Mouse (Mus musculus) midbrain, embryonic 16.5 days (tissue): Measurements from ENCODE around the gene Plekhg4. TPM values are rescaled to one million over a fixed set of nuclear protein-coding genes. Genes with fewer than 3 reads are reported as not detected.

Source experiments
- ATAC-seq: fragments of 200-750 bp; cut with Nextera tagmentation; 2 replicates; pipeline ENCODE4 v1.8.0; 2017; ENCODE audit warnings: moderate TSS enrichment
- H3K27ac ChIP-seq: fragments of 300-500 bp; sonication (generic); 2 replicates; pipeline ENCODE4 v1.5.1; 2014; ENCODE audit warnings: mild to moderate bottlenecking, low read length, mixed read lengths
- H3K27me3 ChIP-seq: fragments of 300-500 bp; sonication (generic); 2 replicates; pipeline ENCODE4 v1.6.1; 2014; ENCODE audit warnings: low read depth, low read length, mixed read lengths; ENCODE audit not compliant: control insufficient read depth, insufficient read depth
- H3K36me3 ChIP-seq: fragments of 300-500 bp; sonication (generic); 2 replicates; pipeline ENCODE4 v1.6.1; 2014; ENCODE audit warnings: mild to moderate bottlenecking, low read length, moderate library complexity, mixed read lengths; ENCODE audit not compliant: control insufficient read depth, insufficient read depth
- H3K4me1 ChIP-seq: fragments of 300-500 bp; sonication (generic); 2 replicates; pipeline ENCODE4 v1.6.1; 2014; ENCODE audit warnings: mild to moderate bottlenecking, low read length, mixed read lengths; ENCODE audit not compliant: control insufficient read depth, insufficient read depth
- H3K4me2 ChIP-seq: fragments of 300-500 bp; sonication (generic); 2 replicates; pipeline ENCODE4 v1.6.1; 2014; ENCODE audit warnings: mild to moderate bottlenecking, low read length, mixed read lengths
- H3K4me3 ChIP-seq: fragments of 300-500 bp; sonication (generic); 2 replicates; pipeline ENCODE4 v1.5.1; 2014; ENCODE audit warnings: low read depth, mild to moderate bottlenecking, low read length, moderate library complexity, mixed read lengths
- H3K9ac ChIP-seq: fragments of 300-500 bp; sonication (generic); 2 replicates; pipeline ENCODE4 v1.6.1; 2014; ENCODE audit warnings: low read depth, low read length, mixed read lengths
- H3K9me3 ChIP-seq: fragments of 300-500 bp; sonication (generic); replicated peaks from 2 replicates; pipeline ENCODE4 v1.6.1; 2014; ENCODE audit warnings: mild to moderate bottlenecking, low read length, mixed read lengths; ENCODE audit not compliant: control insufficient read depth, poor library complexity, severe bottlenecking
- WGBS: fragments of 180-500 bp; shearing (Covaris S2); extraction: QIAGEN DNeasy Blood & Tissue Kit; methylation state at CpG from one replicate; pipeline ENCODE4 v1.1.7; 2014; 5-methylcytosine and 5-hydroxymethylcytosine counted together
- polyA plus RNA-seq: library from polyadenylated mRNA; unstranded; fragments of >200 nt; fragmentation: Nextera tagmentation; extraction: Ambion mirVana; gene quantifications from 2 replicates; pipeline ENCODE4 v1.2.1, GENCODE M21; 2015

Plekhg4 gene
- polyA plus RNA-seq, 1 experiment from 2014 or later, result 2.4 TPM

DNA sequence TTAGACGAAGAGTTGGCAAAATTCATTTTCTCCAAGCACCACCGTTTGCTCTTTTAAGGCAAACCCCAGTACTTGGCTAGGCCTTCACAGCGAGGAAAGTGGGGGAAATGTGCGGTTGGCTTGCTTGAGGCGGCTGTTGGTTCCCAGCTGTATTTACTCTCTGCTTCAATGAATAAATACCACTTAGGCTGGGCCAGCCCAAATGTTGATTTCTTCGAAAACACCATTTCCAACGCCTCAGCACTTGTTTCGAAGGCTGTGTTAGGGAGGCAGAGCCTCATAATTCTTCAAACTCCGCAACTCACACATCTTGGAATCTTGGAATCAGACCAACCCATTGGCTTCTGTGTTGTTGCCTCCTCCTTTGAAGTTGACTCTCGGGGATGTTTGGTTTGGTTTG, 33.3 kb downstream of the Plekhg4 start:
- 73% methylated on average over 10 of the region's 10 CpGs for WGBS
- H3K27me3 ChIP-seq, result no peaks in the 10 kb centered on the region
- H3K27ac ChIP-seq, result no peak overlapping the region
- no peaks in the 10 kb centered on the region for H3K9me3 ChIP-seq
- H3K9ac ChIP-seq, result no peak overlapping the region
- H3K4me2 ChIP-seq, result no peak overlapping the region
- no peak overlapping the region for H3K4me3 ChIP-seq
- no peaks in the 10 kb centered on the region for H3K4me1 ChIP-seq
- no peak for ATAC-seq
- H3K36me3 ChIP-seq, result no peaks in the 10 kb centered on the region

DNA sequence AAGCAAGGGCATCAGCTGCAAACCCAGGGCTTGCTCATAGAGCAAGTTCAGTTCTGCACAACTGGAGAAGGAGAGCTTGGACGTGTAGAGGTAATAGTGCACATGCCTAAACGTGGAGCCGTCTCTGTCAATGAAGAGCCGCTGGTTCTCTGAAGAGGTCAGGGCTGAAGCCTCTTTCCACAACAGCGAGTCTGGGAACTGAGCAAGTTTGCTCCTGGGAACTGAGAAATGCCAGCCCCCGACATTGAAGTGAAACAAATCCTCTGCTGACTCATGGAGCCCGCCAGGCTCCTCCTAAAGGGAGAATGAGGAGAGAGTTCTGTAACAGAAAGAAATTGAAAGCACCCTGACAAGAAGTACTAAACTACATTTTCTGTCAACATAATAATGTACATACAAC, 35.3 kb downstream of the Plekhg4 start:
- 70% methylated on average over 7 of the region's 7 CpGs for WGBS
- Histone ChIP-seq H3K9ac (no peak overlapping the region), H3K9me3 (no peaks in the 10 kb centered on the region), H3K27ac (no peak overlapping the region), H3K4me2 (no peak overlapping the region), H3K27me3 (no peaks in the 10 kb centered on the region), H3K4me3 (no peak overlapping the region), H3K4me1 (peaks cover under 1% of the 10 kb centered on the region; the same call in 1 of the 2 replicates), H3K36me3 (no peaks in the 10 kb centered on the region)
- ATAC-seq, result no peak

DNA sequence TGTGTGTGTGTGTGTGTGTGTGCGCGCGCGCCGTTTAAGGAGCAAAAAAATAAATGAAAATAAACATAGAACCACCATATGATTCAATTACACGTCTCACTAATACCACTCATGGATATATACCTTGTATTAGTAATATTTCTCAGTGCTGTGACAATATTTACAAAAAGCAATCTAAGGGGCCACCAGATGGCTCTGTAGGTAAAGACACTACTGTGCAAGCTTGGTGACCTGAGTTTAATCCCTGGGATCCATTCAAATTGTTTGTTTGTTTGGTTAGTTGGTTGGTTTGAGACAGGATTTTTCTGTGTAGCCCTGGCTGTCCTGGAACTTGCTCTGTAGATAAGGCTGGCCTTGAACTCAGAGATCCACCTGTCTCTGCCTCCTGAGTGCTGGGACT, 36.9 kb downstream of the Plekhg4 start:
- H3K9ac ChIP-seq, result no peak overlapping the region
- no peaks in the 10 kb centered on the region for H3K9me3 ChIP-seq
- WGBS, result 95% methylated on average over 6 of the region's 6 CpGs
- no peaks in the 10 kb centered on the region for H3K27me3 ChIP-seq
- no peak for ATAC-seq
- H3K36me3 ChIP-seq, result no peaks in the 10 kb centered on the region
- H3K4me1 ChIP-seq, result peaks cover 6% of the 10 kb centered on the region
- H3K27ac ChIP-seq, result no peak overlapping the region
- H3K4me3 ChIP-seq, result no peak overlapping the region
- no peak overlapping the region for H3K4me2 ChIP-seq

- Histone ChIP-seq H3K4me1 (peaks cover 6% of the 10 kb centered on the region), H3K36me3 (no peaks in the 10 kb centered on the region), H3K4me3 (peak within 1 kb of the TSS; percentile 34), H3K4me2 (peak within 1 kb of the TSS; percentile 66), H3K9ac (peak within 1 kb of the TSS; percentile 43; the same call in 1 of the 2 replicates), H3K27me3 (no peaks in the 10 kb centered on the region), H3K9me3 (no peaks in the 10 kb centered on the region), H3K27ac (no peak within 1 kb of the TSS)
- 2% methylated on average over 28 of the region's 34 CpGs for WGBS
- ATAC-seq, result peak; percentile 62
Observed at GRCm38 (mm10) chr8:105413391-105413790, 40.3 kb downstream of the Plekhg4 start, which contains the start of the genes Kctd19 and Lrrc36. Kctd19 (minus strand) TSS chr8:105413502. Lrrc36 (plus strand) TSS chr8:105413571.

DNA sequence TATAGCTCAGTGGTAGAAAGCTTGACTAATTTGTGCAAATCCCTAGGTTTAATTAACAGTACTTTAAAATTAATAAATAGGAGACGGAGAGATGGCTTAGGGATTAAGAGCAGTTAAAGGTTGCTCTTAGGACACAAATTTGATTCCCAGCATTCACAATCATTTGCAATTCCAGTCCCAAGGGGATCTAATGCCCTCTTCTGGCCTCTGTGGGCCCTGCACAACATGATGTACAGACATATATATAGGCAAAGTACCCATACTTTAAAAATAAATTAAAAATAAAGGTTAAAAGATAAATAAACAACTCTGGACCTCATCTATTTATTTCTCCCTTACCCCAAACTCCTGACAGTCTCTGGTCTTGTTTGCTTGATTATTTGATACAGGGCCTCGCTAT, 45.9 kb downstream of the Plekhg4 start:
- Histone ChIP-seq H3K27ac (no peak overlapping the region), H3K4me1 (no peaks in the 10 kb centered on the region), H3K9me3 (no peaks in the 10 kb centered on the region), H3K4me2 (no peak overlapping the region), H3K9ac (no peak overlapping the region), H3K27me3 (no peaks in the 10 kb centered on the region), H3K36me3 (no peaks in the 10 kb centered on the region), H3K4me3 (no peak overlapping the region)
- WGBS, result 67% methylated on average over 2 of the region's 2 CpGs
- no peak for ATAC-seq

DNA sequence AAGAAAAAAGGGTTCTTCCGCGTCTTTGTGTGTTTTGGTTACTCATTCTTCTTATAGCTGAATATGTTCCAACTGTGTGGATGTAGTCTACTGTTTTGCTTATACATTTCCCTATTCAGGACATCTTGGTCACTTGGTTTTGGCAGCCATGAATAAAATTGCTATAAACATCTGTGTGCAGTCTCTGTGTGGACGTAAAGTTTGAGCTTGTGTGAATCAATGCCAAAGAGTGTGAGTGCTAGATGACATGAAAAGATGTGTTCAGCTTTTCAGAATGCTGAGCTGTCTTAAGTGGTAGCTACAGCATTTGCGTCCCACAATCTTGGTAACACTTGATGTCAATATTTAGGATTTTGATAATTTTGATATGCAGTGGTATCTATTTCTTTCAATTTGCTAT, 46.7 kb downstream of the Plekhg4 start:
- Histone ChIP-seq H3K9ac (no peak overlapping the region), H3K4me3 (no peak overlapping the region), H3K27ac (no peak overlapping the region), H3K36me3 (no peaks in the 10 kb centered on the region), H3K4me1 (no peaks in the 10 kb centered on the region), H3K27me3 (no peaks in the 10 kb centered on the region), H3K9me3 (no peaks in the 10 kb centered on the region), H3K4me2 (no peak overlapping the region)
- ATAC-seq, result no peak
- WGBS, result 94% methylated on average over 4 of the region's 4 CpGs

DNA sequence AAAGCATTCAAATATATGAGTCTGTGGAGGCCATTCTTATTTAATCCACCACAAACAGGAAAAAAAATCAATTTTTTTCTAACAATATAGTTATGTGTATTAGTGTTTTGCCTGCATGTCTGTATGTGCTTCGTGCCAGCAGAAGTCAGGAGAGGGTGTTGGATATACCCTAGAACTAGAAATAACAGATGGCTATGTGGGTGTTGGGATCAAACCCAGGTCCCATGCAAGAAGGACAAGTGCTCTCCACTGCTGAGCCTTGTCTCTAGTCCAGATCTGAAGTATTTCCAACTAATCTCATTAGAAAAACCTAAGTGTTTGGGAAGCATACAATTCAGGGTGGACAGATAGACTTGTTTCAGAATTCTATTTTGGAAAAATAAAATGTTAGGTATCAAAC, 48.9 kb downstream of the Plekhg4 start:
- H3K4me1 ChIP-seq, result no peaks in the 10 kb centered on the region
- H3K9me3 ChIP-seq, result no peaks in the 10 kb centered on the region
- no peak overlapping the region for H3K4me3 ChIP-seq
- no peak overlapping the region for H3K27ac ChIP-seq
- no peak overlapping the region for H3K4me2 ChIP-seq
- 74% methylated on average over 1 of the region's 1 CpGs for whole genome bisulfite sequencing
- H3K27me3 ChIP-seq, result no peaks in the 10 kb centered on the region
- no peaks in the 10 kb centered on the region for H3K36me3 ChIP-seq
- ATAC-seq, result no peak
- no peak overlapping the region for H3K9ac ChIP-seq

- Histone ChIP-seq H3K4me2 (no peak overlapping the region), H3K27ac (no peak overlapping the region), H3K9ac (no peak overlapping the region), H3K4me1 (peaks cover 4% of the 10 kb centered on the region; the same call in 1 of the 2 replicates), H3K27me3 (no peaks in the 10 kb centered on the region), H3K9me3 (no peaks in the 10 kb centered on the region), H3K4me3 (no peak overlapping the region), H3K36me3 (no peaks in the 10 kb centered on the region)
- no peak for ATAC-seq
- WGBS, result 81% methylated on average over 6 of the region's 6 CpGs
Observed at GRCm38 (mm10) chr8:105426878-105427277, 53.8 kb downstream of the Plekhg4 start.

GRCm38 (mm10) chr8:105431743-105432515, 58.9 kb downstream of the Plekhg4 start:
- no peak for ATAC-seq

More at GRCm38 (mm10) chr8:105431743-105432515, 58.9 kb downstream of the Plekhg4 start:
- Histone ChIP-seq H3K4me1 (peaks cover 12% of the 10 kb centered on the region), H3K4me2 (no peak overlapping the region), H3K9me3 (no peaks in the 10 kb centered on the region), H3K4me3 (no peak overlapping the region), H3K27me3 (no peaks in the 10 kb centered on the region), H3K9ac (no peak overlapping the region), H3K36me3 (no peaks in the 10 kb centered on the region), H3K27ac (no peak overlapping the region)
- WGBS, result 45% methylated on average over 7 of the region's 7 CpGs
